Mouse (Mus musculus) hematopoietic stem cell, adult 5-6 weeks (primary cell): ENCODE results near the gene Renbp. TPM values are rescaled to one million over a fixed set of nuclear protein-coding genes. Genes with fewer than 3 reads are reported as not detected.
A peak's percentile ranks its signal among the peaks of the same experiment; 100 is the strongest.

Source experiments
- ATAC-seq, 2 experiments: fragments of 125-278 bp in 1 of 2; replicated peaks in 1 of 2; 2 replicates each; pipeline ENCODE4 v1.8.0; 2016 to 2017; ENCODE audit warnings: inconsistent platforms in 2 of 2, mild to moderate bottlenecking in 2 of 2, moderate number of reproducible peaks in 2 of 2, low read depth in 1 of 2, moderate TSS enrichment in 1 of 2; ENCODE audit not compliant: low FRiP score in 2 of 2, poor library complexity in 2 of 2, severe bottlenecking in 2 of 2, insufficient read depth in 1 of 2, low TSS enrichment in 1 of 2
- total RNA-seq: library from RNA; stranded (forward); fragments of 172-1452, 232-1000 nt; gene quantifications from 2 replicates; pipeline ENCODE4 v1.2.3, GENCODE M21; 2017

Gene Renbp
- total RNA-seq, result 13.2 and 53.8 TPM in 2 replicates

GRCm38 (mm10) chrX:73930402-73931062 is at the start of gene Renbp:
Gene Renbp (minus strand): TSS chrX:73930850.
- peak; percentile 87 to 95 for ATAC-seq

DNA sequence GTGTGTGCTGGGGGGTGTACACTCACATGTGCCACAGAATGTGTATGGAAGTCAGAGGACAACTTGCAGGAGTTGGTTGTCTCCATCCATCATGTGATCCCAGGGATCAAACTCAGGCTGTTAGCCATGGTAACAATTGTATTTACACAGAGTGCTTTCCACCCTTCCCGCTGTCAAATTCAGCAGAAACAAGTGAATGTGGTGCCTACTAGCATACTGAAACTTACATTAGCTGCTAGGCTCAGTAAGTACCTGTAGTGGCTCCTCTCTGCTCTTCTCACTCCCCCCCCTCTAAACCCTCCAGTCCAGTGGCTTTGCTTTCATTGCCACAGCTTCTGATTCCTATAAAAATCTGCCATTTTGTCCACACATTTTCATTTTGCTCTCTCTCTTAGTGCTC is 47.1 kb upstream of the Renbp start:
- ATAC-seq, result no peak

GRCm38 (mm10) chrX:73976283-73976682 is 45.6 kb upstream of the Renbp start:
- no peak for ATAC-seq

- no peak for ATAC-seq
Measured at GRCm38 (mm10) chrX:73972774-73973173, 42.1 kb upstream of the Renbp start.

DNA sequence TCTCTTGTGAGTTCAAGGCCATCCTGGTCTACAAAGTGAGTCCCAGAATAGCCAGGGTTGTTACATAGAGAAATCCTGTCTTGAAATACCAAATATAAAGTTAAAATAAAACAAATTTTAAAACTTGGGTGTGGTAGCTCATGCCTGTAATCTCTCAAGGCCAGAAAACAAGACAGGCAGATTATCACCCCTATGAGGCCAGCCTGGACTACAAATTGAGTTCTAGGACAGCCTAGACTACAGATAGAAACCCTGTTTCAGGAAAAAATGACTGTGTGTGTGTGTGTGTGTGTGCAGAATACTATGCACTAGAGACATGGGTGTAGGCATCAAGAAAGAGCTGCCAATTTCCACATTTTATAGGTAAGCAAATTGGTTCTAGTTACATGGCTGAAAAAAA is 40.1 kb upstream of the Renbp start:
- no peak for ATAC-seq

GRCm38 (mm10) chrX:73969729-73970128 is 39.1 kb upstream of the Renbp start:
- ATAC-seq, result no peak

DNA sequence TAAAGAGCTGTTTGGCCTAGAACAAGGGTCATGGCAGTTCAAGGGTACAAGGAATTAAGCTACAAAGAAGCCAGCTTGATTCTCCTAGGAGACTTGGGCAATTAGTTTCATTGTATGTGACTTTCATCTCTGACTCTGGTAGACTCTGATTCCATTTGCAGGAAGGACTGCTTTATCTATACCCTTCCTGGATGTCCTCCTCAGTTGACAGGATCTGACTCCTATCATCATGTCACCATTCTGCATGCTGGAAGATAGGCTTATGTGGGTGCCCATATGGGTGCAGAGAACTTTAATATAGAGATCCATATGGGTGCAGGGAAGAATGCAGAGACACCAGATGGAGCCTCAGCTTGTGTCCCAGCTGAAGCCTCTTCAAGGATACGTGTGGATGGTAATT is 38.5 kb upstream of the Renbp start:
- ATAC-seq, result no peak

DNA sequence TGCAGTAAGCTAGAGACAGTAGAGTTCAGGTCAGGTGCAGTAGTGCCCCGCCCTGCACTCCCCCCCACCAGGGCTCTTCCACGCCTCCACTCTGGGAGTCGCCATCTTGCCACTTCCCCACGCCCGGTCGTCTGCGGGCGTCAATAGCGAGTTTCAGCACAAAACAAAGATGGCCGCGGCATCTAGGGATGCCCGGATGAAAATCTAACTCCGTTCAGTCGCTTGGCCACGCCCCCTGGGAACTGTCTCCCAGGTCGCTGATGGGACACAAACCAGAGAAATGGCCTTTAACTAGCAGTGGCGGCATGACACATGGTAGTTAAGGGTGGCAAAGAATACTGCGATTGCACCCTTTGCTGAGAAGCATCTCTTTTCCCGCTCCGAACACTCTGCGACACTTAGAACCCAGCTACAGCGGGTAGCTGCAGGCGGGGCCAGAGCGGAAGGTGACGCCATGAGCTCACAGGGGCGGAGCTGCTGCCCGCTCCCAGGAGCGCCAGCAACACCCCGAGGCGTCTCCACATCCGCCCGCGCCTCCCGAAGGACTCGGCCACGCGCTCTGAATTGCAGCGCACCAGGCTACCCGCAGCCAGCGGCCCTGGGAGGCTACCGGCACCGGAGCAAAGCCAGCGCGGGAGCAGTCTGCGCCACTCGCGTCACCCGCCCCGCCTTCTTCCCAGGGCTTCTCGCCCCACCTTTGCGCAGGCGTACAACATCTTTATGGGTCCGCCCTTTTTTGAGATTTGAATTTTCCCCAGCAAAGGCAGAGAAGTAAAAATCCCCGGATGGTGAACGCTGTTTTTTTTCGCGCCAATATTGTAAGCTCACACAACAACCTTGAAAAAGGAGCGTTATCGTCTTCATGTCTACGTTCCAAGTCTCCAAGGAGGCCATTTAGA is 36.8 kb upstream of the Renbp start:
- ATAC-seq, result peak; percentile 63 to 73

GRCm38 (mm10) chrX:73966248-73967176 is 35.9 kb upstream of the Renbp start, which contains the start of gene Hcfc1:
Gene Hcfc1 (minus strand): TSS chrX:73966357.
- ATAC-seq, result peak; percentile 38 to 57

GRCm38 (mm10) chrX:73965307-73965706 is 34.7 kb upstream of the Renbp start:
- ATAC-seq, result no peak

GRCm38 (mm10) chrX:73964363-73964762 is 33.7 kb upstream of the Renbp start:
- peak; percentile 50 to 56 for ATAC-seq

- no peak for ATAC-seq
Measured at GRCm38 (mm10) chrX:73954988-73955387, 24.3 kb upstream of the Renbp start.

- no peak for ATAC-seq
Measured at GRCm38 (mm10) chrX:73952603-73953002, 22.0 kb upstream of the Renbp start.

DNA sequence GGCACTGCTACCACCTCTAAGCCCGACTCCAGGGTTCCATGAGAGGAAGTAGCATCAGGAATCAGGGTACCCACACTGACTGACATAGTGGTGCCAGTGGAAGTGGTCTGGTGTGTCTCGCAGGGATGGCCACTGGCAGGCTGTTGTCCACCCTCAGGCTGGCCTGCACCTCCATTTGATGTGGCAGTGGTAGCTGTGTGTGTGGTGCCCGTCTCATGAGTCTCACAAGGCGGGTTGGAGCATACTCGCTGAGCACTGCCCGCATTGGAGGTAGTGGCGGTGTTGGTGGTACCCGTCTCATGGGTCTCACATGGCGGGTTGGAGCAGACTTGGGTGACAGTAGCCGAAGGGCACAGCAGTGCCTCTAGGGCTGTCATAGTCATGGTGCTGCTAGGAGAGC is 18.7 kb upstream of the Renbp start:
- ATAC-seq, result no peak

DNA sequence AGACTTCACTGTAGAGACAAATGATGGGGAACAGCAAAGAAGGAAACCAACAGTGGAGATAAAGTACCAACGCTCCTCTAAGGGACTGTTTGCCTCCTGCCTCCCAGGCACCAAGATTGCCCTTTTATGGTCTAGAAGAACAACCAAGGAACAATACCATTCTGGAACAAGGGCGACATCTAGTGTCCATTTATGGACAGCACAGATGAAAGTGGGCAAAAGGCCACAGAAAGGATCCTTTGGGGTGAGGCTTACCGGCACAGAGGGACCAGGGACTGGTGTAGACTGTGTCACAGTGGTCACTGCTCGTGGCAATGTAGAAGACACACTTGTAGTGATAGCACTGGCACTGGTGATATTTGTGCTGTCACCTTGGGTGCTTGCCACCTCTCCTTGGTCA is 18.0 kb upstream of the Renbp start:
- peak in 1 of 2 experiments; percentile 76; a peak in 2 of 4 replicates for ATAC-seq

DNA sequence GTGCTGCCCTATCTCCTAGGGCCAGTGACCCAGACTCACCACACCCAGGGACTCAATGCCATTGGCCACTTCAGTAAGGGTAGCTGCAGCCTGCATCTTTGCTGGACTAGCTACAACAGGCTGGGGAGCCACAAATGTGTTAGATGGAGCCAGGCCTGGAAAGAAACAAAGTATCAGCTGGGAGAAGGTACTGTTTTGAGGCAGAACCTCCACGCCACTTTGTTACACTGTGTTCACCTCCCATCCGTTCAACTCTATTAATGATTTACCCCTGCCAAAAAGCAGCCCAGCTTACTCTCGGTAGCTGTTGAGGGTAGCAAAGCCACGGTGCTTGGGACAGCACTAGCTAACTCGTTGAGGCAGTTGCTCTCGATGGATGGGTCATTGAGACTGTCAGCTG is 16.2 kb upstream of the Renbp start:
- no peak for ATAC-seq

DNA sequence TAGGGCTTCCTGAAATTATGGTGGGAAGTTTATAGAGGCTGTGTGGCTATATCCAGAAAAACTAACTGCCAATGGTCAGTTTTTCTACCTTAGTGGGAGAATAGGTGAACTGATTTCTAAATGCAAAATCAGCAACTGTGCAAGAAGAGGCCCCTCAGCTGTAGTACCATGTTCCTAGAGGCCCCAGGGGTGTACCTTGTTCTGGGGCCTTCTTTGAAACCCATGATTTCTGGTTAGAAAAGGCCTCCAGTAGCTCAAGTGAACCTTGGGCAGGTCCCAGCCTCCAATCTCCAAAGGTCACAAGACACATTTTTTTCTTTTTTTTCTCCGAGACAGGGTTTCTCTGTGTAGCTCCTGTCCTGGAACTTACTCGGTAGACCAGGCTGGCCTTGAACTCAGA is 11.6 kb upstream of the Renbp start:
- ATAC-seq, result no peak

GRCm38 (mm10) chrX:73941860-73942259 is 11.2 kb upstream of the Renbp start:
- no peak for ATAC-seq
